Mouse (Mus musculus) granulocyte monocyte progenitor cell, adult 5-6 weeks (primary cell): Measurements from ENCODE around the gene Lmx1a. TPM values are rescaled to one million over a fixed set of nuclear protein-coding genes. Genes with fewer than 3 reads are reported as not detected.

Experiments
- ATAC-seq: replicated peaks from 2 replicates; pipeline ENCODE4 v1.8.0; 2016; ENCODE audit warnings: mild to moderate bottlenecking, moderate TSS enrichment, inconsistent platforms; ENCODE audit not compliant: poor library complexity, severe bottlenecking
- total RNA-seq, 2 experiments: library from RNA; stranded (forward) in 1 of 2; stranded (reverse) in 1 of 2; fragments of 200-712, 200-1000 nt in 1 of 2; fragments of >200 nt in 1 of 2; fragmentation: Nextera tagmentation in 1 of 2; gene quantifications; 2 replicates each; pipeline ENCODE4 v1.2.3; 2014 to 2017

Gene Lmx1a
- total RNA-seq, 2 experiments from 2014 or later, result not detected

DNA sequence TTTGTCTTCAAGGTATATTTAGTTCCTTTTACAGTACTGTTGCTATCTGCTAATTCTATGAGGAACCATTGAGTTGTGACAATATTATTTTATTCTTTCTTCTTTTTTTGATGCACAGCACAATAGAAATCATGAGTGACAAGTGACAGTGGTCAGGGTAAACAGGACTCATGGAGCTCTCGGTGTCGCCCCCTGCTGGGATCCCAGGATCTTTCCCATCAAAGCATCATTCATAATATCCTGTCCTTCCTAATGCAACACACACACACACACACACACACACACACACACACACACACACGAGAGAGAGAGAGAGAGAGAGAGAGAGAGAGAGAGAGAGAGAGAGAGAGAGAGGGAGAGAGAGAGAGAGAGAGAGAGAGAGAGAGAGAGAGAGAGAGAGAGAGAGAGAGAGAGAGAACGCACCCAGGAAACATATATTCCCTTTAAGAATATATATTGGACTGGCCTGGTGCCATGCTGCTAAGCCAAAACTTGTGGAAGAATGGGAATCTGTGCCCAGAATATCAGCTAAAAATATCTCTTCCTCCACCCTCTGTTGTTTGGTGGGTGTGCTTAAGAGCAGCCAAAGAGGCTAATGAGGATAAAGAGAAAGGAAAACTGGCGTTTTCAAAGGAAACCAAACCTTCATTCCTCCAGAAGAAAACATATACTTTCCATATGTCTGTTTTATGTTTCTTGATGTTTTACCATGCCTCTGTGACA, 90.9 kb downstream of the Lmx1a start:
- no peak for ATAC-seq

DNA sequence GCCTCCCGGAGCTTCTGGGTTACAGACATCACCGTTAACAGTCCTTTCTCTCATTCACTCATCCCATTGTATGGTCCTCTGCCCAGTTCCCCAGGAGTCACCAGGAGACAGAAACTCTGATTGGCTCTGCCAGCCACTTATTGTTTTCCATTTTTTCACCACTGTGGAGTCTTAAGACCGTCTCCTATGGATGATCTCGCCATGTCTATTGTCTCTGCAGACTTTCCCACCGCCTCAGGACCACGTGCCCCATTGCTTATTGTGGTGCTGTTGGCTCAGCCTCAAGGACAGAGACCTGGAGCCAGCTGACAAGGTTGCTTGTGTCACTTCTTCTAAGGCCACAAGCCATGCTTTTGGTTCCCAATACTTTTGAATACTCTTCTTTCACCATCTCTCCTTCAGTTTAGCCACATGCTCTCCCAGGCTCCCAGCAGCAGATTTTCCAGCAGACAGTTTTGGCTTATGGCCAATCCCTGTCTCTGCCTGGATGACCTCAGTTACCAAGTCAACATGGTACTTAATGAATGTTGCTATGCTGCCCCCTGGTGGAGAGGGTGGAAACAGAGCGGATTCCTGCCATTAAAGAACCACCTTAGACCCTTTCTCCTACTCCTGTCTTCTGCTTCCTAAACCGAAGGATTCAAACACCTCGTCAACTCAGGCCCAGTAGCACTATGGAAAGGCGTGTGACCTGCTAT, 92.9 kb downstream of the Lmx1a start:
- ATAC-seq, result peak; percentile 46; the same call in 1 of the 2 replicates

DNA sequence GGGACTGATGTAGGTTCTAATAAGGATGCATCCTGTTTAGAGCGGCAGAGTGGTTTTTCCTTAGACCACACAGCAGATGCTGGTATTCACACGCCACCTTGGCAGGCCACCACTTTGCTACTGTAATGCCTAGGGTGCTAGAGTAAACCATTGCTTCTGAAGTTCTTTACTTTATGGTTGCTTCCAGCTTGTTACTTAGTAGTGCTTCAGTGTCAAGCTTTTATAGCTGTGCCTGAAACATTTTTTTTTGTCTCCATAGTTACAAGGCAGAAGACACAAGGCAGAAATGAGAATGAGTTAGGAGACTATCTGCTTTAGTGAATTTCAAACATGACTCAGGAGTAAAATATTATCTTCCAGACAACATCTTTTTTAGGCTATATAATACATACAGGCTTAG, 95.0 kb downstream of the Lmx1a start:
- ATAC-seq, result no peak

DNA sequence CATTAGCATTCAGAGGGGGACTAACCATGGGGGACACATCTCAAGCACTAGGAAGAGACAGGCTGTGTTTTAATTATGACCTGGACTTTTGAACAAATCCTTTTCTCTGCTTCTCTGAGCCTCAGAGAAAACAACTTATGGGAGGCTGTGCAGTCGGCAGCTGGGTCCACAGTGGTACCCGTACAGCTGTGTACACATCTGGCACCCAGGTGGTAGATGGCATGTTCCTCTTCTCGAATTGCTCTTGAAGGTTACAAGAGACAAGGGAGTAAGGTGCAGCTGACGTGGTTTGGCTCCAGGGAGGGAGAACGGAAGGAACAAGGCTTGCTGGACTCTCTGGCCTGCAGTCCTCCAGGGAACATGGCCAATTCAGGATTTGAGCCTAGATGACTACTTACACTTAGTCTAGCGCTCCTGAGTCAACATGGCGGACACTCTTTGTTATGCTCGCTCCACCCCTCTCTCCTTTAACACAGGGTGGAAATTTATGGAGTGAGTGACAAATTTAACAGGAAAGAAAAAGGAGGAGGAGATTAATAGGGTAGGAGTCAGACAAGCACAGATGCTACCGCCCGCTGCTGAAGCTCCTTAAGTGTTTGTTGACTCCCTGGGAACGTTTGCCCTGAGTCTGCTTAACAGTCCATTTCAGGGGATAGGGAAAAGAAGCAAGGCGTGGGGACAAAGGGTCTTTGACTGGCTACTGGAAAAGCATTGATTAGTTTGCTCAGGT, 99.8 kb downstream of the Lmx1a start:
- ATAC-seq, result no peak

DNA sequence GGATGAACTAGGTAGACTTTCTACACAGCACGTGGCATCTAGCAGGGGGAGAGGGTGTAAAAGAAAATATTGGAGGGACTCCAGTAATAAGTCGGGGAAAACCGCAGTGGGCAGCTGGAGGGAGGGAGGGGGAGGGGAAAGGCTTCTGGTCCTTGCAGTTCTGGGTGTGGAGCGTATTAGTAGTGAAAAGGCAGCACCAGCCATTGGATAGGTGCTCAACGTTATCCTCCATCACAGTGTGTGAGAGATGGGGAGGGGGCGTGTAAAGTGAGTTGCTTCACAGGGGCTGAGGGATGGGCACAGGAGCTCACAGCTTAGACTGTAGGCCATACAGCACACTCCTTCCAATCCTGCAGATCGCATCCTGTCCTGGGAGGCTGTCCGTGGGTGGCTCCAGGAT, 100.4 kb downstream of the Lmx1a start:
- ATAC-seq, result no peak

DNA sequence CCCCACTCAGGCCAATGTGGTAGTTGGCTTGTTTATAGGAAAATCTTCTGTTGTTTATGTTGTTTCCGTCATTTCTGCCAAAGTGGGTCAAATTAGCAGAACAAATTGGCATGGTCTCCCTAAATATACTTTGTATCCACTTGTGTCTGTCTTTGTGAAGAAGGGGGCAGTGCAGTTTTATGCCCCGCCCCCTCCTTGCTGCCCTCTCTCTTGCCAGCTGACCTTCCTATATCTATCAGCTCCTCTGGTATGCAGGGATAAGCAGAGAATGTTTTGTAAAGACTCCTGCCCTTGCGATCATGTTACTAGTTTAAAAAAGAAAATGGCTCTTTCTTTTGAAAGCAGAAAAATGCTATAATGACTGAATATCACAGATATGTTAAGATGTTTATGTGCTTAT, 101.7 kb downstream of the Lmx1a start:
- no peak for ATAC-seq

DNA sequence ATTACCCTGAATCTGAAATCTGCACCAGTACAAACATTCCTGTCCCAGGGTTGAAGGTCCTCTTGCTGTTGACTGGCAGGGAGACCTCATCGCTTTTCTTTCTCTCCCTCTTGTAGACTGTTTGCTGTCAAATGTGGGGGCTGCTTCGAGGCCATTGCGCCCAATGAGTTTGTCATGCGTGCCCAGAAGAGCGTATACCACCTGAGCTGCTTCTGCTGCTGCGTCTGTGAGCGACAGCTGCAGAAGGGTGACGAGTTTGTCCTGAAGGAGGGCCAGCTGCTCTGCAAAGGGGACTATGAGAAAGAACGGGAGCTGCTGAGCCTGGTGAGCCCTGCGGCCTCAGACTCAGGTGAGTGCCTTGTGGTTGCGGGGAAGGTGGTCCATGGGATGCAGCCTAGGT, 102.2 kb downstream of the Lmx1a start:
- ATAC-seq, result no peak

DNA sequence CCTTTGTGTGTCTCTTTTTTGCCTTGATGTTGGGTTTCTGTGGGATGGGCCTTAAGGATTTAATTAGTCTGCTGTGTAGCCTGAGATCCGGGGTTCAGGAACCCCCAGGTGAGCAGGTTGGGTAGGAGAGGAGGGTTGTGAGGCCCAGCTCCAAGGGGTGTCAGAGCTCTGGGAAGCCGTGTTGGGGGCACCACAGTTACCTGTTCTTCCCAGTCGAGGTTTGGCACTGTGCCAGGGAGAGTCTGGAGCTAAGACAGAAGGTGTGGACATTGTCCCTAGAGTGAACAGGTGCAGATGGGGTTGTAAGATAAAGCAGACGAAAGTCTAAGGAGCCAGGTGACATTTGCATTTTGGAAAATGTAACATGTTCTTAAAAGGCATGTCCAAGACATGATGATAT, 112.9 kb downstream of the Lmx1a start:
- no peak for ATAC-seq

DNA sequence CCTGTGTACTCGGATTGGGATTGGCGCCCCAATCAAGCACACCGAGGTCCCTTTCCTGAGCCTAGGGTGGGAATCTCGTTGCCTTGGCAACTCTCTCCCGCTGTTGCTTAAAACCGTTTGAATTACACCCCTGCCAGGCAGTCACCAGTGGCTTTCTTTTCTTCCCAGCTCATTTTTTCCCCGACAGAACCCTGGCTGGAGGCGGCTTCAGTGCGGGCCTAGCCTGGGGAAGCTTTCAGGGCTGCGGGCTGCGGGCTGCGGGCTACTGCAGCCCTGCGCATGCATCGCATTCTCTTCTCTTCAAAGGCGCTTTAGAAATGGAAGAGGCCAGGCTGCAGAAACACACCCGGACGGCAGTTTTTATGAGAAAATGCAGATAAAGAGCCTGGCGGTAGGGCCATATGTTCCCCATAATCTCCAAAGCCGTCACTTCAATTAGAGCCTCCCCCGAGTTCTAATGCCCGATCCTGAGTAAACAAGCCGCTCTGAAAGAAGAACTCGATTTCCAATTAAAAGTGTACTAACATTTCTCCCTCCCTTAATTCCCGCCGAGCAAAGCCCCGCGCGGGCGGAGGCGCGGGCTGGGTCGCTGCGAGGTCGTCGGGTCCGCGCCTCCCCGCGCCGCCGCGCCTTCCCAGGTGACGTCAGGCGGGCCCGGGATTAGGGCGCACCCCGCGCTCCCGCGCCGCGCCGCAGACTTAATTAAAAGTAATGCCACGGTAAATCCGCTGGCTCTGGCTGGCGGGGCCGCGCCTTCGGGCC, 113.7 kb downstream of the Lmx1a start:
- peak; percentile 78 for ATAC-seq

DNA sequence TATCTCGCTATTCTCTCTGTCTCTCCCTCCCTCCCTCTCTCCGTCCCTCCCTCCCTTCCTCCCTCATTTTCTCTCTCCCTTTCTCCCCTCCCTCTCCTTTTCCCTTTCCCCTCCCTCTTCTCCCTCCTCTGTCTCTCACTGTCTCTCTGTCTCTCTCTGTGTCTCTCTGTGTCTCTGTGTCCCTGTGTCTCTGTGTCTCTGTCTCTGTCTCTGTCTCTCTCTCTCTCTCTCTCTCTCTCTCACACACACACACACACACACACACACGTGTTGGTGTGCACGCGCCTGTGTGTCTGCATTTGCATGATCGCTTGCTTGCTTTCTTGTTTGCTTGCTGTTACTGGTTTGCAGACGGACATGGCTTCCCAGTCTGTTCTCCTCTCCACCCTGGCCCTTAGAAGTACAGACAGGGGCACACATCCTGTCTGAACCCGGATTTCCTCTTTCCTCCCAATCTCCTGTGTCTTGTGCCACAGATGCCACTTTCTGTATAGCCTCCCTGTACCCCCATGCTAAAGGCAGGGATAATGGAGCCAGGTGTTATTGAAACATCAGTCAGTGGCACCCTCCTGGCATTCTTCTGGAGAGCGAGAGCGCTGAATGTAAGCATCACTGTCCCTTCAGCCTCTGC, 114.4 kb downstream of the Lmx1a start:
- ATAC-seq, result no peak

DNA sequence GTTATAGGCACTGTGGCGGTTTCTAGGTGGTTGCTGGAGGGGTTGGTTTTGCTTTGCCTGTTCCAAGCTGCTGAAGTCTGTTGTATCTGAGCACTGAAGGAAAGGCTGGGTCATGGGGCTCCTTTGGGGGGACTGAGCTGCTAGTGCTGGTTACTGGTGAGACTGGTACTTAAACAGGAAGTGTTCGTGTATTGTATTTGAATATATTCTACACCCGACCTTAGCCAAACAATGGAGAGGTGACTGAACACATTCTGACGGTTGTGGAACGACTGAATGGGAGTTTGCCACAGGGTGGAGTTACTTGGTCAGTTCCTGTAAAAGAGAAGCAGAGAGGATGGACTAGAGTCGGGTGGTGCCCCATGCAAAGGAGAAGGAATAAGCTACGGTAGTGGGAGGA, 115.8 kb downstream of the Lmx1a start:
- no peak for ATAC-seq

DNA sequence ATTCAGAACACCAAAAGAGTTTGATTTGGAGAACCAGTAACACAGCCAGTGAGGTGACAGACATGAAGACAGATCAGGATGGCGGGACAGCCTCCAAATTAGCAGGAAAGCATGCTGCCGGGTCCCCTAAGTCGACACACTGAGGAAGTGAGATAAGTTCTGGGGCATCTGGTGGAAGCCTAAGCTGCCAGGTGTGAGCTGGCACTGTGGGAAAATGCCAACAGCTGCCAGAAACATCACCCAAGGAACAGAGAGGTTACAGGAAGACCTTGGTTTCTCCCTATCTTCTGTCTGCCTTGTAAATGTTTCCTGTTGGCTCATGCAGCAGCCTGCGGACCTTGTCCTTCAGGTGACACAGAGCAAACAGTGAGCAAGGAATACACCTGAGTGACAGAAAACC, 122.1 kb downstream of the Lmx1a start:
- ATAC-seq, result no peak

DNA sequence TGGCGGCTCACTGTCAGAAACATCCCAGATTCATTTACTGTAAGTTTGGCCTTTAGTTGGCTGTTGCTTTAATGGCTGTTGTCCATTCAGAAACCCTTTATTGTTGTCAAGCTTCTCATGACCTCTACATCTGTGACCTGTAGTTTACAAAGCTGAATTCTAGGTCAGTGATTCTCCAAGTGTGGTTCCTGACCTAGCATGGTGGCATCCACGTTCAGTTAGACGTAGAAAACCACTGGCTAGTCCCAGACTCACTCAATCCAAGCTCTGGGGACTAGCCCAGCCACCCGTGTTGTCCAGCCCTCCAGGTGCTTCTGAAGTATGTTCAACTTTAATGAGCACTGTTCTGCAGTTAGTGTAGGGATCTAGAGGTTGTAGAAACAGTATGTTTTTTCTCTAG, 126.1 kb downstream of the Lmx1a start:
- ATAC-seq, result no peak

DNA sequence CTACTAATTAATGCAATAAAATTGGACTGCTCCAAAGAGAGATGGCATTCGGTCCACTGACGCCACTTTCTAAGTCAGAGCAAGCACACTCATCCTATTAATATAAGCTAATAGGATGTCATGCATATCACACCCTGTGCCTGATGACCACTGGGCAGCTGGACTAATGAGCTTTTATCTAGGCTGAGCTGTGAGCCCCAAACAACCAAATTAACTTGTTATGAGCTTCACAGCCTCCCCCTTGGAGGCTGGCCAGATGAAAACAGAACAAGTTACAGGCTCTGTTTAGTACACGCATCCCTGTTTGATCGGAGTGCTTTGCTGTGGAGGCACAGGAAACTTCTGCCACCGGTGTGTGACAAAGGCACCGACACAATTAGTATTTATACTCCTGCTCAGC, 128.0 kb downstream of the Lmx1a start:
- no peak for ATAC-seq

DNA sequence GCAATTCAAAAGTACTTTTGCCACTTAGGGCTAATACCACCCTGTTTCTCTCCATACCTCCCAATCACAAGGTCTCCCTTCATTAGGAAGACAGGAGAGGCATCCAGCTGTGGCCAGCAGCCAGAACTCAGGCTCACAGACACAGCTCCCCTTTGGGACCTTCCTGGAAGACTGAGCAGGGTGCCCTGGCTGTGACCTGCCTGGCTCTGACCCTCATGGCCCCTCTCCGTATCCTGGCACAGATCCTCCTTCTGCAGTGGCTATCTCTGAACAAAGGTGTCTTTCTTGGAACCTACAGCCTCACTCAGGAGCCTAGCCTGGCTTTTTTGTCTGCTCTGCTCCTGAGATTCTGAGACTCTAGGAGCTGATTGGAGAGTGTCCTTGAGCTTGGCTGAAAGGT, 128.6 kb downstream of the Lmx1a start:
- ATAC-seq, result no peak

DNA sequence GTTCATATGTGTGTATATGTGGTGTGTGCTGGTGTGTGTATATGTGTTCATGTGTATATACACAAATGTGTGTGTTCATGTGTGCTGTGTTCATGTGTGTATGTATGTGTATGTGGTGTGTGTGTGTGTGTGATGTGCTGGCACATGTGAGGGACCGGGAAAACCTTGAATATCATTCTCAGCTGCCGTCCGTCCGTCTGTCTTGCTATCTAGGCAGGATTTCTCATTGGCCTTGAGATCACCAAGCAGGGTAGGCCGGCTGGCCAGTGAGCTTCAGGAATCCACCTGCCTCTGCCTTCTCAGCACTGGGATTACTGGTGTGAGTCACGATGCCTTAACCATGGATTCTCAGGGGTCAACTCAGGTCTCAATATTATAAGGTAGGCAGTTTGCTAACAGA, 131.0 kb downstream of the Lmx1a start:
- no peak for ATAC-seq

DNA sequence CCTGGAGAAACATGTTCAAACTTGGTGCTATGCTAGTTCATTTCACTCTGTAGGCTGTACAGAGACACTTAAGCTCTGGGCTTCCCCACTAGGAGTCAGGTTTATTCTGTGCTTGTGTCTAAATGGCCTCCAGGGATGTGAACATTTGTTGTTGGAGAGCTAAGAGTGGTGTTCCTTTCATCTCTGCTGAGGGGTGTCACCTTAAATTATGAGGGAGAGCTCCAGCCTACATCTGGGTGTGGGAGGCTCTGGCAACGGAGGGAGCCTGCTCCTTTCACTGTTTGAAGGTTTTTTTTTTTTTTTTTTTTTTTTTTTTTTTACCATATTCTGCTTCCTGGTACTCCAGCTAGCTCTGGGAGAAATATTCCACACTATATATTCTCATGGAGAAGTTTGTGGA, 132.1 kb downstream of the Lmx1a start:
- ATAC-seq, result no peak

DNA sequence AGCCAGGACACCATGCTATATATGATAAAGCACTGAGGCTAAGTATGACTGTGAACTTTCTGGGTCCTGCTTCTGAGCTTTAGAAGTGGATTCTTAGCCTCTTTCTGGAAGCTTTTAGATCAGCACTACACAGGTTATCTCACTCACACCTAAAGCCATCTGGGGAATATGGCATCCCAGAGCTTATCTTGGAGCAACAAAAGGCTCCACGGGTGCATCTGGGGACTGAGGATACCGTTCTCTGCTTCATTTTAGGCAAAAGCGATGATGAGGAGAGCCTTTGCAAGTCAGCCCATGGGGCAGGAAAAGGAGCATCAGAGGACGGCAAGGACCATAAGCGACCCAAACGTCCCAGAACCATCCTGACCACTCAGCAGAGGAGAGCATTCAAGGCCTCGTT, 141.3 kb downstream of the Lmx1a start:
- no peak for ATAC-seq

DNA sequence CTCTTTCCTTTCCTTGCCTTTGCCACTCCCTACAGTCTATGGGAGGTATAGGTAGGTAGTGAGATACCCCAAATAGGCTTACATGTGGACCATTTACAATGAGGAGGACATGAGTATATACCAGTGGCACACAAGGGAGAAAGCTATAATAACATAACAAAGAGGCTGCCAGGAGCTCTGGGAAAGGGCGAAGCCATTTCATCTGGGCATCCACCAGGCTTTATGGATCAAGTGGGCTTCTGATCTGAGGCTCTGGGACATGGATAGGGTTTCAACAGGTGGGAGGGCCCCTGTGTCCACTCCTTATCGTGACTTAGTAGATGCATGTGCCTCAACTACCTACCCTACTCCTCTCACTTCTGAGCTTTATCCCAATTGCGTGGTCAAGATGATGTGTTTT, 142.6 kb downstream of the Lmx1a start:
- no peak for ATAC-seq

DNA sequence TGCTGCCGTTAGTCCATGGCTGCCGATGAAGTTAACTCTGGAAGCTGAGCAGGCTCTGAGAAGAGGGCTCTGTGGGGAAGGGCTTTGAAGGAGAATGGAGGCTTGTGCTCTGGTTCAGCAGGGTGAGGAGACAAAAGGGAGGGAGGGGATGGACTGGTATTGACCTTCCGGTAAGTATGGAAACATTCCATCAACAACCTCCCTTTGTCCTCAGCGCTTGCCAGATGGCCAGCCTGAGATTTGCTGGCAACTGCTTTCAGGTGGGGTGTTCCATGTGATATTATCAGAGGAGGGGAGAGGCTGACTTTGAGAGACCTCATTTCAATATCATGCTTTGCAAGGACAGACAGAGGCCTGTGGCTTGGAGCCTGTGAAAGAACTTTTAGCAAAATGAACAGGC, 165.8 kb downstream of the Lmx1a start:
- no peak for ATAC-seq
